8 mouse cellular contexts compared by ENCODE assay signal in the genomic region with DNA sequence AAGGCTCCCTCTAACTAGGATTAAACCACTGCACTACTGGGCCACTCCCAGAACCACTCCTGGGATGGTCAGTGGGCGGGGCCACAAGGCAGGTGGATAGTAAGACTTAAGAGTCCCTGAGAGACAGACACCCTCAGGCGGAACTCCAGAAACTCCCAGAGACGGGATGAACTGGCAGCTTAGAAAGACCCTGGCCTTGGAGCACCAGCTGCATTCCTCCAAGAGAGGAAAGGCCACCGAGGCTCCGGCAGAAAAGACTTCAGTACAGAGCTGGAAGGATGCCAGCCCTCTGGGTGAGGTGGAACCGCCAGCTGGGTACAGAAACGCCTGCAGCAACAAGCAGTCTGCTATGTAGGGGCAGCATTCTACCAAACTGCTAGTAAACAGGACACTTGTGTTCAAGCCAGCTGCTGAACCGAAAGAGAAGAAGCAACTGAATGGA.
DNase-seq lines count a peak whose midpoint lies in the region; ATAC-seq and TF ChIP-seq lines count a peak whose summit lies in the region.

No protein-coding gene starts in this region.

- no peak for ATAC-seq in embryonic facial prominence, embryonic 13.5 days (ENCODE audit: insufficient number of reproducible peaks, insufficient read depth, low FRiP score, low TSS enrichment, low read depth)
- peak; percentile 90 for ATAC-seq in hindbrain, postnatal 0 days
- no peak for ATAC-seq in liver, embryonic 12.5 days

- H3K9me3 ChIP-seq in embryonic facial prominence, embryonic 13.5 days, result no peaks in the 10 kb centered on the region
- no peaks in the 10 kb centered on the region for H3K9me3 ChIP-seq in embryonic facial prominence, embryonic 10.5 days
- H3K9me3 ChIP-seq in hindbrain, postnatal 0 days (ENCODE audit: low read length), result no peaks in the 10 kb centered on the region
- H3K9me3 ChIP-seq in liver, embryonic 12.5 days (replicated peaks), result no peaks in the 10 kb centered on the region

- no peak overlapping the region for H3K4me2 ChIP-seq in embryonic facial prominence, embryonic 13.5 days
- no peak overlapping the region for H3K4me2 ChIP-seq in hindbrain, postnatal 0 days (ENCODE audit: low read depth, low read length)
- H3K4me2 ChIP-seq in liver, embryonic 12.5 days, result no peak overlapping the region

- no peak overlapping the region for H3K4me3 ChIP-seq in embryonic facial prominence, embryonic 13.5 days
- no peak overlapping the region for H3K4me3 ChIP-seq in embryonic facial prominence, embryonic 10.5 days
- no peak overlapping the region for H3K4me3 ChIP-seq in hindbrain, postnatal 0 days (ENCODE audit: low read length)
- H3K4me3 ChIP-seq in liver, embryonic 12.5 days, result no peak overlapping the region

- no peaks in the 10 kb centered on the region for H3K27me3 ChIP-seq in embryonic facial prominence, embryonic 13.5 days
- no peaks in the 10 kb centered on the region for H3K27me3 ChIP-seq in embryonic facial prominence, embryonic 10.5 days (replicated peaks; ENCODE audit: low read depth, poor library complexity, severe bottlenecking)
- no peaks in the 10 kb centered on the region for H3K27me3 ChIP-seq in hindbrain, postnatal 0 days (ENCODE audit: insufficient read depth, low read length)
- no peaks in the 10 kb centered on the region for H3K27me3 ChIP-seq in liver, embryonic 12.5 days (replicated peaks)

- peaks cover 12% of the 10 kb centered on the region for H3K4me1 ChIP-seq in embryonic facial prominence, embryonic 13.5 days
- no peaks in the 10 kb centered on the region for H3K4me1 ChIP-seq in embryonic facial prominence, embryonic 10.5 days
- peaks cover 10% of the 10 kb centered on the region for H3K4me1 ChIP-seq in hindbrain, postnatal 0 days (ENCODE audit: insufficient read depth, low read length)
- no peaks in the 10 kb centered on the region for H3K4me1 ChIP-seq in liver, embryonic 12.5 days

- peak overlapping the region; percentile 72 for H3K27ac ChIP-seq in embryonic facial prominence, embryonic 13.5 days
- H3K27ac ChIP-seq in embryonic facial prominence, embryonic 10.5 days (replicated peaks), result no peak overlapping the region
- peak overlapping the region; percentile 65 for H3K27ac ChIP-seq in hindbrain, postnatal 0 days
- H3K27ac ChIP-seq in liver, embryonic 12.5 days, result no peak overlapping the region

- DNase-seq in embryonic facial prominence, embryonic 10.5 days (ENCODE audit: low spot score), result no peak
- DNase-seq in adrenal gland, postnatal 14 days, result peak; percentile 86
- peak; percentile 62 for DNase-seq in gastrocnemius, adult 18-20 months (ENCODE audit: low spot score)
- DNase-seq in hindbrain, postnatal 0 days (ENCODE audit: low spot score), result peak; percentile 94
- peak; percentile 87 to 89 for DNase-seq in left cerebral cortex, postnatal 10 days (ENCODE audit: extremely low spot score in 1 of 2, low spot score in 2 of 2)
- peak; percentile 84 for DNase-seq in ovary, adult 18-20 months (ENCODE audit: low spot score)

- WGBS in embryonic facial prominence, embryonic 13.5 days, result 29% methylated on average over 8 of the region's 8 CpGs
- 79% methylated on average over 8 of the region's 8 CpGs for WGBS in embryonic facial prominence, embryonic 10.5 days
- WGBS in hindbrain, postnatal 0 days, result 23% methylated on average over 8 of the region's 8 CpGs
- WGBS in liver, embryonic 12.5 days (ENCODE audit: insufficient replicate concordance), result 62% methylated on average over 8 of the region's 8 CpGs

- peaks cover 88% of the 10 kb centered on the region for H3K36me3 ChIP-seq in embryonic facial prominence, embryonic 13.5 days
- peaks cover 93% of the 10 kb centered on the region for H3K36me3 ChIP-seq in embryonic facial prominence, embryonic 10.5 days (replicated peaks)
- H3K36me3 ChIP-seq in hindbrain, postnatal 0 days (ENCODE audit: insufficient read depth, low read length), result peaks cover 15% of the 10 kb centered on the region
- H3K36me3 ChIP-seq in liver, embryonic 12.5 days, result peaks cover 45% of the 10 kb centered on the region

- peak; percentile 24; the same call in 1 of the 2 replicates for TF ChIP-seq CTCF in hindbrain, postnatal 0 days (IDR thresholded peaks at IDR 0.05; ENCODE audit: low read depth)

- no peak overlapping the region for H3K9ac ChIP-seq in embryonic facial prominence, embryonic 13.5 days
- no peak overlapping the region for H3K9ac ChIP-seq in hindbrain, postnatal 0 days (replicated peaks; ENCODE audit: low read length)
- no peak overlapping the region for H3K9ac ChIP-seq in liver, embryonic 12.5 days

- intact Hi-C loops in left cerebral cortex, postnatal 10 days (cut with DNase I), result no loop called here

Comparison
In these comparisons a context has a peak if more than half of its experiments do, and no peak if none do; other contexts are left out.
1. H3K27ac ChIP-seq: peak in embryonic facial prominence, embryonic 13.5 days (single experiment) and hindbrain, postnatal 0 days (single experiment); none in embryonic facial prominence, embryonic 10.5 days (single experiment) and liver, embryonic 12.5 days (single experiment).